Mouse (Mus musculus) myocyte (in vitro differentiated cells): ENCODE data around the gene Aco2.

Experiments
- MYOG ChIP-seq, 3 experiments: IDR thresholded peaks; one replicate each; pipeline ENCODE4 v1.6.1; 2011; ENCODE audit warnings: control low read depth in 2 of 3, low read depth in 2 of 3, mild to moderate bottlenecking in 2 of 3; ENCODE audit not compliant: insufficient read length in 2 of 3, control insufficient read depth in 1 of 3, insufficient read depth in 1 of 3
- USF1 ChIP-seq: IDR thresholded peaks from one replicate; pipeline ENCODE4 v1.6.1; 2011; ENCODE audit warnings: low read depth, mild to moderate bottlenecking, control low read depth, moderate library complexity

DNA sequence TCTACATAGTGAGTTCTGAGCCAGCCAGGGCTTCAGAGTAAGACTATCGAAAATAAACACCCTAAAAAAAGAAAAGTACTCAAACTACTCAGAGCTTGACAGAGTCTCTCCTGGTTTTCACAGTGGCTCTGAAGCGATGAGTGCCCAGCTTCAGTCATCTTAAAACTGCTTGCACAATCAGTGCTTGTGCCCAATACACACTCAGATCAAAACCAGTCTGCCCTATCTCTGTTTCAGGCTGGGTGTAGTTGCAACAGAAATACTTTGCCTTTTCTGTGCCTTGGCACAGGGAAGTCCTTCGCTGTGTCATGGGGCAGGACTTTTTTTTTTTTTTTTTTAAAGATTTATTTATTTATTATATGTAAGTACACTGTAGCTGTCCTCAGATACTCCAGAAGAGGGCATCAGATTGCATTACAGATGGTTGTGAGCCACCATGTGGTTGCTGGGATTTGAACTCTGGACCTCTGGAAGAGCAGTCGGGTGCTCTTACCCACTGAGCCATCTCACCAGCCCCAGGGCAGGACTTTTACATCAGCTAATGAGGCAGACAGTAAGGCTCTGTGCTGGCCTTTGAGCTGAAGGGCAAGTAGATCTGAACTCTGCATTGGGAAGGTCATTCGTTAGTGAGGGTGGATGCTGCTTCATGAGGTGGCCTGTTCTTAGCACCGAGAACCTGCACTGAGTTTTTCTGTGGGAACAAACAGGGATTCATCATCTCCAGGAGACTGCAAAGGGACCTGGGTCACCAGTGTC lies 14.9 kb downstream of the Aco2 start:
- TF ChIP-seq MYOG (IDR thresholded peaks at IDR 0.05; ENCODE audit: control insufficient read depth in 1 of 3, insufficient read depth in 1 of 3, insufficient read length in 2 of 3, low read depth in 2 of 3) (no peak), USF1 (no peak)
